Mouse (Mus musculus) retina, postnatal 1 day (tissue): ENCODE measurements at regions not wholly inside any gene's neighbourhood (a gene's known extent, or its start where the extent isn't known, plus 50 kb on each side); places are given as distances from the start of the nearest gene placed in this dataset.
A peak's percentile ranks its signal among the peaks of the same experiment; 100 is the strongest.

Source experiments
- DNase-seq: peaks from one replicate; pipeline ENCODE4 v3.0.0-alpha.2; 2012

GRCm38 (mm10) chr17:88258361-88258796 is 182.1 kb upstream of the Foxn2 start:
- DNase-seq: no peak

DNA sequence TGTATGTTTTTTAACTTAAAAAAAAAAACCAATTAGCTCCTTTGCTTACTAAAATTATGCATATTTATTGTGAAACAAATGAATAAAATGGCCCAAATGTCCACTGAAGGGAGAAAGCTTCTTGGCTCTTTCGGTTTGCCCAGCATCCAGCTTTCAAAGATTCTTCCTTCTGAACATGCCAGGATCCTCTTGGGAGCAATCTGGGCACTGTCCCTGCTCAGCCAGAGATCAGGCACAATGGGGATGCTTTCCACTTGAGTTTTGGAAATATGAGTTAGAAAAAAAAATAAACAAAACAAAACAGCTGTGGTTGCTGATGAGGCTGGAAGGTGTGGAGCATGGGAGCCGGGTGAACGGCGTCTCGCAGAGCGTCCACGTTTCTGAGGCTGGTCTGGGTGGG is 180.3 kb upstream of the Foxn2 start:
- no peak for DNase-seq

DNA sequence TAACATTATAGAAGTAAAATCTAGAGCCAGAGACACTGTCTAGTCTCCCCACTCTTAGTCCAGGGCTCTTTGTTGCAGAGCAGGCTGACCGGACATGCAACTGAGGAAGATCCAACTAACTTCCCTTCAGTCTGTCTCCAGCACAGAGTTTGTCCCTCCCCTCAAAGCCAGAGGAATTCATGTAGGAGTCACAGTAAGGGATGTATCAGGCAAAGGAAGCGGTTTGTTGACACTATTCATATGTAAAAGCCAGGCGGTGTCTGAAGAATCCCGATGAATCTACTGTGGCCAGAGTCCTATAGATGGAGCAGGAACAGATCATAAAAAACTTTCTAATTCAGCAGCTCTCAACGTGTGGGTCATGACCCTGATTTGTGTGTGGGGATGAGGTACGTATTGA is 179.7 kb upstream of the Foxn2 start:
- DNase-seq: no peak

- DNase-seq: peak; percentile 69
Measured at GRCm38 (mm10) chr17:88261556-88261955, 179.0 kb upstream of the Foxn2 start.

DNA sequence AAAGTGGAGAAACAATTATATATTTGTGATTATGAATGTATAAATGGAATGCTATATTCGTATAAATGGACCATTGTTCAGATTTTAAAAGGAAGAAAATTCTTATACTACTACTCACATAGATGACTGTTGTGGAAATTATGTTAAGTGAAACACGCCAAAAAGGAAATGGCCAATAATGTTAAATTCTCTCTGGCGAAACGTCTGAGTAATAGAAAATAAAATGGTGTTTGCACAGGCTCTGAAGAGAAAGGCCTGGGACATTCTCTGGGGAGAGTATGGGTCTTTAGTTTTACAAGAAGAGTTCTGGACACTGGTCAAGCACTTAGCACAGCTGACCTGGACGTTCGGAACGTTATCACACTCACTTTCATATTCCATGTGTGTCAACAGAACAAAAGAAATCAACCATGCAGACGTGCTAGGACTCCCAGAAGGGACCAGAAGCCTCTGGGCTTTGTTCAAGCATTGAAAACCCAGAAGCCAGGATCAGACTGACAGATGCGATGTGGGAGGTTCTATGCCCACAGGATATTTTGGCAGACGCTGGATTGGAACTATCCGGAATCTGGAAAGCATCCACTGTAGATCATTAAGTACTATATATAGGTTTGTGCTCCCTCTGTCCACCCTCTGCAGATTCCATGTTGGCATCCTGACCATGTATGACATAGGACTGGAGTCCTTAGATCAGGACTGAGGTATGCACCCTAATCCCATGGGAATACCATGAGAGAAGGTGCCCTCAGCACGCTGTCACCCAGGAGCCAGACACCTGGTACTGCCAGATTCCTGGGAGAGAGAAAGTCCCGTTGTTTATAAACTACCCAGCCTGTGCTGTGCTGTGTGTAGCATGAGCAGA is 178.0 kb upstream of the Foxn2 start:
- peak; percentile 67 for DNase-seq

GRCm38 (mm10) chr17:88265291-88265690 is 175.2 kb upstream of the Foxn2 start:
- no peak for DNase-seq

DNA sequence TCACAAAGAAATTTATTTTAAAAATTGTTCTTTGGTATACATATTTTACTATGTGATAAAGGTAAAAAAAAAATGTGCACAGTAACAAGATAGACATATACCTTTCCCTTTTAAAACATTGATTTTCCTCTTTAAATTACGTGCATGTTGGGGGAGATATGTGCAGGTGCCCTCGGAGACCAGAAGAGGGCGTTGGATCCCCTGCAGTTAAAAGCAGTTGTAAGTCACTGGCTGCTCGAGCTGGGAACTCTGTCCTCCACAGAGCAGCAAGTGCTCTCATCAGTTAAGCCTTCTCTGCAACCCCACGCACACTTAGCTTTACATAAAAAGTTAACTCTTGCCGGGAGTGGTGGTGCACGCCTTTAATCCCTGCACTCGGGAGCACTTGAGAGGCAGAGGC is 172.3 kb upstream of the Foxn2 start:
- DNase-seq: no peak

GRCm38 (mm10) chr17:88268802-88269201 is 171.7 kb upstream of the Foxn2 start:
- no peak for DNase-seq

GRCm38 (mm10) chr17:88270896-88271295 is 169.6 kb upstream of the Foxn2 start:
- DNase-seq: no peak

DNA sequence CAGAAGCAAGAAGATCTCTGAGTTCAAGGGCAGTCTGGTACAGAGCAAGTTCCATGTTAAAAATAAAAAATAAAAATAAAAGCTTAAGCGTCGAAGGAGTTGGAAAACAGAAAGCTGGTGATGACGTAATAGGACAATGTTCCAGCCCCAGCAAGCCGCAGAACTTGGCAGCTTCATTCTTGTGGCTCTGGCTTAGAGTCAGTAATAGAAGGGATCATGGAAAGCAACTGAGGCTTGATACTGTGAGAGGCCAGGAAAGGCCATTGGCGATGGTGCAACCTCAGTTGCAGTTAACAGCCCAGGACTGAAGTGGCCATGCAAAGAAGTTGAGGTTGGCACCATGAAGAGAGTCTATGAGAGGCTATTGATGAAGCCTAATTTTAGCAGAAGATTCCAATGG is 168.3 kb upstream of the Foxn2 start:
- no peak for DNase-seq

- no peak for DNase-seq
Measured at GRCm38 (mm10) chr17:88273520-88273919, 167.0 kb upstream of the Foxn2 start.

GRCm38 (mm10) chr17:88274003-88274698 is 166.4 kb upstream of the Foxn2 start:
- DNase-seq: peak; percentile 70

GRCm38 (mm10) chr17:88274720-88275433 is 165.6 kb upstream of the Foxn2 start:
- DNase-seq: peak; percentile 94

DNA sequence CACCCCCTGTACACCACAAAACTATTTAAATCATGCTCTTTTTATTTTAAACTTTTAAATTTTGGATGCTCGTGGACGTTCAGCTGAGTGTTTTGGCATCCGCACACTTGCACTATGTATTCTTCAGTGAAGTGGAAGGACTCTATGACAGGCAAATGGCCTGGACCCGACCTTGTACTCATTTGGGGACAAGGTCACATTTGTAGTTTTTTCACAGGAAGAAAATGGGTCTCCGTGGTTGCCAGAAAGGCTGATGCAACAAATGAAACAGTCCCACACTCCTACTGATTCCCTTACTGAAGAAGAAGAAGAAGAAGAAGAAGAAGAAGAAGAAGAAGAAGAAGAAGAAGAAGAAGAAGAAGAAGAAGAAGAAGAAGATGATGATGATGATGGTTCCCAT is 160.9 kb upstream of the Foxn2 start:
- no peak for DNase-seq

GRCm38 (mm10) chr17:88282711-88283110 is 157.8 kb upstream of the Foxn2 start:
- no peak for DNase-seq

DNA sequence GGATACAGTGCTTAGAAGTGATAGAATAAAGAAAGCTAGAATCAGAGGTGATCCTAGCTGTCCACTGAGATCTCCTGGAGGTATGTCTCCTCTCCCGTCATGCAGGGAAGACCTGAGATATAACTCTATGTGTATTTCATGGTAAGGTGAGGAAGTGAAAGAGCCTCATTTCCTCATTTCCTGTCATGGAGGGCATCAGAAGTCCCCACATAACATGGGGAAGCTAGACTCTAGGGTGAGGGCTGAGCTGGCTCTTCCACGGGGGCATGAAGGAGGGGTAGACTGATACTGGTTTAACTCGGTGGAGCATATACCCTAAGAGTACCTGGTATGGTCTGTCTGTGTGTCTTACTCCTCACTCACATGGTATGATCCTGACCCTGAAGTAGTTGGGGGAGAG is 156.0 kb upstream of the Foxn2 start:
- DNase-seq: no peak

DNA sequence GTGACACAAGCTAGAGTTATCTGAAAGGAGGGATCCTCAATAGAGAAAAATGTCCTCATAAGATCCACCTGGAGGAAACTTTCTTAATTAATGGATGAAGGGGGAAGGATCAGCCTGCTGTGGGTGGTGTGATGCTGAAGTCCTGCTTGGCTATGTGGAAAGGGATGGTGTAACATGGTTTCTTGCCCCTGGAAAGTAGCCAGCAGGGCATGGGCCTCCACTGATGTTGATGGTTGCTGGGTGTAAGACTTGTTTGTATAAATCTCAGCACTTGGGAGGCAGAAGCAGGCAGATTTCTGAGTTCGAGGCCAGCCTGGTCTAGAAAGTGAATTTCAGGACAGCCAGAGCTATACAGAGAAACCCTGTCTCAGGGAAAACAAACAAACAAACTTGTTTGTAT is 152.7 kb upstream of the Foxn2 start:
- DNase-seq: no peak

- DNase-seq: no peak
Measured at GRCm38 (mm10) chr17:88297520-88297919, 143.0 kb upstream of the Foxn2 start.

DNA sequence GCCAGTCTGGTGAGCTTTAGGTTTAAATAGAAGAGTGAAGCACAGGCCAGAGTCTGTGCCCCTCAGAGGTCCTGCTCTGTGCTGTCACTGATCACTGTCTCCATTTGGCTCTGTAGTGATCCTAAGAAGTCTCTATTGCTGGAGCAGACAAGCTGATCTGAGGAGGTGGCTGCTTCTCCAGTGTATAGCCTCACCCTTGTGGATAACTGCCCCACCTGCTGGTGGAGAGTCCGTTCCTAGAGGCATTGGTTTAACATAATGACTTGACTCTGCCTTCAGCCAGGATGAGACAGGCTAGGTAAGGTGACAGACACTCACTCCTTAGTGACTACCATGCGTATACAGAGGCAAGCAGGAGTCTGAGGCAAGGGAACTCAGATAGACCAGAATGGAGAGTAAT is 136.5 kb upstream of the Foxn2 start:
- DNase-seq: peak; percentile 42

GRCm38 (mm10) chr17:88305165-88305564 is 135.3 kb upstream of the Foxn2 start:
- DNase-seq: no peak

DNA sequence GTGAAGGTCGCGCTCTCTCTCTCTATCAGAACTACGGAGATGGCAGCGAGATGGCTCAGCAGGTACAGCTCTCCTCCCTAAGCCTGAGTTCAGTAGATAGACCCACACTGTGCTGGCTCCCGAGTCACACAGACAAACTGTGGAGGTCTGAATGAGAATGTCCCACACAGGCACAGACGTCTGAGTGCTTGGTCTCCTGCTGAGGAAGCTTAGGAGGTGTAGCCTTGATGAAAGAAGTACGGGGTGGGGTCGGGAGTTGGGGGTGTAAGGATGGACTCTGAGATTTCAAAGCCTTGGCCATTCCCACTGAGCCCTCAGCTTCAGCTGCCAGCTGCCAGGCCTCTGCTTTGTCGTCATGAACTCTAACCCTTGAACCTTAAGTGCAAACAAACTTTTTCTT is 134.2 kb upstream of the Foxn2 start:
- DNase-seq: no peak

DNA sequence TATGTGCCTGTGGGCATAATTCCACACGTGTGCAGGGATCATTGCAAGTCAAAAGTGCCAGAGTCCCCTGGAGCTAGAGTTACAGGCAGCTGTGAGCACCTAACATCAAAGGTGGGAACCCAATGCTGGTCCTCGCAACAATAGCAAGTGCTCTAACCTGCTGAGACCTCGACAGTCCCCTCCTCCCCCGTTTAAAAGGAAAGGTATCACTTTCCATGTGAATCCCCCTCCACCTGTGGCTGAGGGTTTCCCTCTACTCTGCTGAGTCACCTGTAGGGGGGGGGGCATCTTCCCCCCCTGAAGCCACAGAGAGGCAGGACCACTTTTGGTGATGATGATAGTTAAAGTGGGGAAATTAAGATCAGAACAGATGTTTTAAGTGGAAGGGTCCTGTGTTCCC is 133.4 kb upstream of the Foxn2 start:
- DNase-seq: no peak

DNA sequence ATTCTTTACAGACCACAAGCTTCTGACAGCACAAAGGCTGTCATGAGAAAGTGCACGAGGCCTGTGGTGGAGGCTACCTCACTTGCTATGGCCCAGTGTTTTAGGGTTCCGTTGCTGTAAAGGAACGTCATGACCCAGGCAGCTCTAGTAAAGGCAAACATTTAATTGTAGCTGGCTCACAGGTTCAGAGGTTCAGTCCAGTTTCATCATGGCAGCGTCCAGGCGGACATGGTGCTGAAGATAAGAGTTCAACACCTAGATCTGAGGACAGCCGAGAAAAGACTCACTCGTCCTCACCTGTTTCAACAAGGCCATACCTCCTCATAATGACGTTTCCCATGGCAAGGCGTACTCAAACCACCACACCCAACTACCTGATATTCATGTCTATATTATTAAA is 132.7 kb upstream of the Foxn2 start:
- DNase-seq: no peak

GRCm38 (mm10) chr17:88312876-88313275 is 127.6 kb upstream of the Foxn2 start:
- no peak for DNase-seq
